Mouse (Mus musculus) liver, embryonic 11.5 days (tissue): Measurements from ENCODE around the gene Pld1. TPM values are rescaled to one million over a fixed set of nuclear protein-coding genes. Genes with fewer than 3 reads are reported as not detected.

Source experiments
- ATAC-seq: fragments of 200-750 bp; cut with Nextera tagmentation; replicated peaks from 2 replicates; pipeline ENCODE4 v1.8.0; 2017; ENCODE audit warnings: moderate number of reproducible peaks, mild to moderate bottlenecking, moderate TSS enrichment, moderate library complexity; ENCODE audit not compliant: low FRiP score
- DNase-seq: peaks from one replicate; pipeline ENCODE4 v3.0.0-alpha.2; 2017; ENCODE audit warnings: low spot score
- H3K27ac ChIP-seq: fragments of 300-500 bp; sonication (generic); 2 replicates; pipeline ENCODE4 v1.5.1; 2014; ENCODE audit warnings: mild to moderate bottlenecking, low read depth, low read length, control low read depth
- H3K27me3 ChIP-seq: fragments of 300-500 bp; sonication (generic); replicated peaks from 2 replicates; pipeline ENCODE4 v1.6.1; 2014; ENCODE audit warnings: low read length, mixed read lengths; ENCODE audit not compliant: control insufficient read depth, insufficient read depth
- H3K36me3 ChIP-seq: fragments of 300-500 bp; sonication (generic); 2 replicates; pipeline ENCODE4 v1.6.1; 2014; ENCODE audit warnings: mild to moderate bottlenecking, low read length, moderate library complexity, mixed read lengths; ENCODE audit not compliant: control insufficient read depth, insufficient read depth
- H3K4me1 ChIP-seq: fragments of 300-500 bp; sonication (generic); replicated peaks from 2 replicates; pipeline ENCODE4 v1.6.1; 2014; ENCODE audit warnings: low read length, mixed read lengths; ENCODE audit not compliant: control insufficient read depth, insufficient read depth
- H3K4me2 ChIP-seq: fragments of 300-500 bp; sonication (generic); 2 replicates; pipeline ENCODE4 v1.6.1; 2014; ENCODE audit warnings: mild to moderate bottlenecking, control low read depth, moderate library complexity
- H3K4me3 ChIP-seq: fragments of 300-500 bp; sonication (generic); 2 replicates; pipeline ENCODE4 v1.5.1; 2014; ENCODE audit warnings: low read depth, low read length, control low read depth
- H3K9ac ChIP-seq: fragments of 300-500 bp; sonication (generic); 2 replicates; pipeline ENCODE4 v1.6.1; 2014; ENCODE audit warnings: low read depth, low read length, control low read depth
- H3K9me3 ChIP-seq: fragments of 300-500 bp; sonication (generic); 2 replicates; pipeline ENCODE4 v1.6.1; 2016; ENCODE audit warnings: low read length, inconsistent platforms, mixed read lengths; ENCODE audit not compliant: control insufficient read depth
- WGBS: fragments of 180-500 bp; shearing (Covaris S2); extraction: QIAGEN DNeasy Blood & Tissue Kit; methylation state at CpG from one replicate; pipeline ENCODE4 v1.1.7; 2014; 5-methylcytosine and 5-hydroxymethylcytosine counted together
- polyA plus RNA-seq: library from polyadenylated mRNA; unstranded; fragments of >200 nt; fragmentation: Nextera tagmentation; extraction: Ambion mirVana; gene quantifications from 2 replicates; pipeline ENCODE4 v1.2.1, GENCODE M21; 2014

Gene Pld1
- polyA plus RNA-seq, 1 experiment from 2014 or later, result 4.9 TPM

GRCm38 (mm10) chr3:27951721-27952120, 13.2 kb downstream of the Pld1 start:
- H3K4me1 ChIP-seq, result no peaks in the 10 kb centered on the region
- H3K36me3 ChIP-seq, result no peaks in the 10 kb centered on the region
- H3K27ac ChIP-seq, result no peak overlapping the region
- H3K27me3 ChIP-seq, result no peaks in the 10 kb centered on the region
- H3K9ac ChIP-seq, result no peak overlapping the region
- H3K9me3 ChIP-seq, result no peaks in the 10 kb centered on the region
- no peak for DNase-seq
- no peak for ATAC-seq
- no peak overlapping the region for H3K4me3 ChIP-seq
- no peak overlapping the region for H3K4me2 ChIP-seq
- 82% methylated on average over 4 of the region's 4 CpGs for WGBS

DNA sequence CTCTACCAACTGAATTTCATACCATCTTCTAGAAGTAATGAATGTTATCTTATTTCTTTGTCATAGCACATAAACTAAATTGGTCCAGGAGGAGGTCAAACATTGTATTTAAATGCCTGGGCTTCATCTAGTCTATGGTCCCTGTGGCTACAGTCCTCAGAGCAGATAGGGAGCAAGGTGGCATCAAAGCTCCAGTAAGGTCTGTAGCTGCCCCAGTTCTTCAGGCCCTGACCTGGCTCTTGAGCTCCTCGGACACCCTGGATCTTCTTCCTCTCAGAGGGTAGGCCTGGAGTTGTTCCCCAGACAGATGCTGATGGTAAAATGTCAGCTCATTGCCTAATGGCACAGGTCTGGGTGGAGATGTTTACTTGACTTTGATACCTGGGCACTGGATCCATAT, 17.5 kb downstream of the Pld1 start:
- Histone ChIP-seq H3K9ac (no peak overlapping the region), H3K27ac (no peak overlapping the region), H3K4me2 (no peak overlapping the region), H3K4me3 (no peak overlapping the region), H3K4me1 (no peaks in the 10 kb centered on the region), H3K36me3 (no peaks in the 10 kb centered on the region), H3K27me3 (no peaks in the 10 kb centered on the region), H3K9me3 (no peaks in the 10 kb centered on the region)
- no peak for ATAC-seq
- no peak for DNase-seq
- 83% methylated on average over 1 of the region's 1 CpGs for WGBS

DNA sequence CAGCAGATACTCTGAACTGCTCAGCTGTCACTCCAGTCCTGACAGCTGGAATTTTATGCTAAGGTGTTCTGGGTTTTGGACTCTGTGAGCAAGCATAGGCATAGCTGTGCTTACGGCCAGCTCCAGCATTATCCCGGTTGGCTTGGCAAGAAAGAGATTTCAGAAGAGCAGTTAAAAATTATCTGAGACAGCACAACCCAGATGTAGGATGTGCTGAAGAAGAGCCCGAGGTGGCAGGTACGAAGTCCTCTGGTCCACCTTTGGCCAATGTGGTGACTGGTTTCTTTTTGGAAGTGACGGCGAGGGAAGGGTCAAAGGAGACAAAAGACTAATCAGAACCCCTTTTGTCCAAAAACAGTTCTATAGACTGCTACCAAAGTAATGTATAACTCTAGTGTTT, 20.7 kb downstream of the Pld1 start:
- 87% methylated on average over 6 of the region's 6 CpGs for WGBS

DNA sequence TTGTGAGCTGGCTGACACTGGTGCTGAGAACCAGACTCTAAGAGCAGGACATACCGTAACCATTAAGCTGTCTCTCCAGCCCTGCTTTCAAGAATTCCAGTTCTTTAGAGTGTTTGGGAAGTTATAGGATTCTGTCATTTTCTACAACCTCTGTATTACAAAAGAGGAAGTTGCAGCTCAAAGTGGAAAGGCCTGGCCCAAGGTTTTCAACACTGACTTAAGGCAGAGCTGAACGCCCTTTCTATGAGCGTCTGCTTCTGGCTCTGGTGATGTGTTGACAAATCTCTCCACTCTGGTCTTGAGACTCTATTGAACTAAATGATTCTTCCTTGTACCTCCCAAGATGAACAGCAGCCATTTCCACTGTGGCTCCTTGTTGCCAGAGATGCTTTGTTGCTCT, 22.7 kb downstream of the Pld1 start:
- Histone ChIP-seq H3K9me3 (no peaks in the 10 kb centered on the region), H3K27ac (no peak overlapping the region), H3K4me1 (no peaks in the 10 kb centered on the region), H3K4me3 (no peak overlapping the region), H3K9ac (no peak overlapping the region), H3K4me2 (no peak overlapping the region), H3K27me3 (no peaks in the 10 kb centered on the region), H3K36me3 (no peaks in the 10 kb centered on the region)
- WGBS, result 68% methylated on average over 3 of the region's 3 CpGs
- DNase-seq, result no peak
- ATAC-seq, result no peak

More for the DNA sequence above, 20.7 kb downstream of the Pld1 start:
- H3K4me3 ChIP-seq, result no peak overlapping the region
- ATAC-seq, result no peak
- no peaks in the 10 kb centered on the region for H3K36me3 ChIP-seq
- no peak overlapping the region for H3K9ac ChIP-seq
- no peak overlapping the region for H3K27ac ChIP-seq
- no peaks in the 10 kb centered on the region for H3K9me3 ChIP-seq
- no peaks in the 10 kb centered on the region for H3K27me3 ChIP-seq
- no peaks in the 10 kb centered on the region for H3K4me1 ChIP-seq
- no peak overlapping the region for H3K4me2 ChIP-seq
- DNase-seq, result no peak

DNA sequence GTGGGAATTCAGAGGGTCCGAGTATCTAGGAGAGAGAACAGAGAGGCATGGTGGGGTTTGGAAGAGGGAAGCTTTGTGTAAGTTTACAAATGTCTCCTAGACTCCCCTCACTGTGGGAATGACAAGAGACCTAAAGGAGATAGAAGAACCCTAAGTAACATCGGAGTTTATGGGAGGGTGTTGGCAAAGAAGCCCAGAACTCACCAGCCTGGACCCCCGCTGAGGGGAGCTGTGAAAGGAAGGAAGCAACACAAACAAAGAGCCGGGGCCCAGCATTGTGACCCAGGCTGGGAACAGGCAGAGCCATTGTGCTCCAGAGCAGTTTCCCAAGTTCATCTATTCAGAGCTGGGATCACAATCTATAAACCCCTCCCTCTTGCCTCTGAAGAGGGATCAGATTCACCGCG, 25.3 kb downstream of the Pld1 start:
- H3K9me3 ChIP-seq, result no peaks in the 10 kb centered on the region
- H3K4me2 ChIP-seq, result no peak overlapping the region
- H3K36me3 ChIP-seq, result no peaks in the 10 kb centered on the region
- no peaks in the 10 kb centered on the region for H3K4me1 ChIP-seq
- ATAC-seq (no peak), DNase-seq (no peak)
- no peak overlapping the region for H3K27ac ChIP-seq
- H3K27me3 ChIP-seq, result no peaks in the 10 kb centered on the region
- no peak overlapping the region for H3K4me3 ChIP-seq
- WGBS, result 51% methylated on average over 6 of the region's 6 CpGs
- H3K9ac ChIP-seq, result no peak overlapping the region

DNA sequence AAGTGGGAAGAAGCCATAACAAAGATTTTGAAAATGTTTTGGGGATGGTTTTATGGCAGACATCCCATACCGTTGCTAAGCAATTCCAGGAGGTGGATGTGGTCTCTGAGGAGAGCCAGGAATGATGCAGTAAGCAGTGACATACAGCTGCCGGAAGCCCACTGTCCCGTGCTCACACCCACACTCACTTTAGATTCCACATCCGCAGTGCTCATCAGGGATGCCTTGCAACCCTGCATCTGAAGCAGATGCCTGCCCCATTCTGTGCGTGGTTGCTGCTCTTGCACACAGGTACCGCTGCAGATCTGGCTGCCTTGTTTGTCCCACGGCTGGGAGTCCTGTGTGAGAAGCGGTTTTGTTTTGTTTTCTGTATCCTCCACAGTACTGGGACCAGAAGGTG, 30.2 kb downstream of the Pld1 start:
- no peak for ATAC-seq
- WGBS, result 85% methylated on average over 8 of the region's 8 CpGs
- H3K36me3 ChIP-seq, result no peaks in the 10 kb centered on the region

GRCm38 (mm10) chr3:27973936-27974335, 35.4 kb downstream of the Pld1 start:
- no peaks in the 10 kb centered on the region for H3K4me1 ChIP-seq
- DNase-seq (no peak), ATAC-seq (no peak)
- H3K36me3 ChIP-seq, result no peaks in the 10 kb centered on the region
- H3K4me3 ChIP-seq, result no peak overlapping the region
- no peak overlapping the region for H3K4me2 ChIP-seq
- WGBS, result 87% methylated on average over 7 of the region's 7 CpGs
- H3K27me3 ChIP-seq, result no peaks in the 10 kb centered on the region
- H3K9ac ChIP-seq, result no peak overlapping the region
- H3K27ac ChIP-seq, result no peak overlapping the region
- no peaks in the 10 kb centered on the region for H3K9me3 ChIP-seq

More for the DNA sequence above, 30.2 kb downstream of the Pld1 start:
- no peak for DNase-seq
- no peaks in the 10 kb centered on the region for H3K4me1 ChIP-seq
- H3K27ac ChIP-seq, result no peak overlapping the region
- no peak overlapping the region for H3K4me3 ChIP-seq
- no peak overlapping the region for H3K9ac ChIP-seq
- H3K27me3 ChIP-seq, result no peaks in the 10 kb centered on the region
- H3K4me2 ChIP-seq, result no peak overlapping the region
- H3K9me3 ChIP-seq, result no peaks in the 10 kb centered on the region

DNA sequence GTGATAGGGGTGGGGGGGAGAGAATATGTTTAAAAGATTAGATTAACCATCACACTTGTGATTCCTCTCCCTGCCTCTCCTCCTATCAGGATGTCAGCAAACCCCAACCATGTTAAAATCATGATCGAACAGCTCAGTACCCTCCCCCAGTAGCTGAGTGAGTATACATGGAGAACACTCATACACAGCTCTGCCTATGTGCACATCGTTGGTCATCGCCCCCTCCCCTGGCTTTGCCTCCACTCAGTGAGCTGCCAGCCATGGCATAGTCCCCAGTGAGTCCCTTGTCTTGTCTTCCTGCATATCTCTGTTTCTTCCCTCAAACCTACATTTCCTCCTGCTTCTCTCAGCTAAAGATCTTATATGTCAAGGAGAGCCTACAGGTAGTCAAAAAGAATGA, 36.5 kb downstream of the Pld1 start:
- H3K9me3 ChIP-seq, result no peaks in the 10 kb centered on the region
- H3K27ac ChIP-seq, result no peak overlapping the region
- no peaks in the 10 kb centered on the region for H3K36me3 ChIP-seq
- H3K4me3 ChIP-seq, result no peak overlapping the region
- H3K27me3 ChIP-seq, result no peaks in the 10 kb centered on the region
- no peak overlapping the region for H3K9ac ChIP-seq
- DNase-seq, result no peak
- no peaks in the 10 kb centered on the region for H3K4me1 ChIP-seq
- no peak overlapping the region for H3K4me2 ChIP-seq
- WGBS, result 84% methylated on average over 3 of the region's 3 CpGs
- no peak for ATAC-seq

DNA sequence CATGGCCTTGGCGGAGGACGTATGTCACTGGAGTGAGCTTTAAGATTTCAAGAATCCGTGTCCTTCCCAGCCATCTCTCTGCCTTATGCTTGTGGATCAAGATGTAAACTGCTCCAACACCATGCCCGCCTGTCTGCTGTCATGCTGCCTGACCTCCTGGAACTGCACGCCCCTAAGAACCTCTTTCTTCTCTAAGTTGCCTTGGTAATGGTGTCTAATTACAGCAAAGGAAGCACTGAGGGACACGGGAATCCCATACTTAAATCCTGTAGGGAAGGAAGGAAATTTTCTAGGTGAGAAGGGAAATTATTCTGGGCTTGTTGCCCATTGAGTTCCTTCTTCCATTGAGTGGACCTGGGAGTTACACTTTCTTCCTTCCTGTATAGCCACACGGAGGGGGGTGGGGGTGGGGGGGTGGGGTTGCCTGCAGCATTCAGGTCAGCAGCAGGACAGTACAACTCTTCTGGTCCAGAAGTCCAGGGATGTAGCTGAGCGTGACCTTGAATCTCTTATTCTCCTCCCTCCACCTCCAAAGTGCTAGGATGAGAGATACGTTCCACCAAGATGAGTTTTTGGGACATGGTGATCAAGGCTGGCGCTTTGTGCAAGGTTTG, 38.5 kb downstream of the Pld1 start:
- H3K36me3 ChIP-seq, result no peaks in the 10 kb centered on the region
- no peak overlapping the region for H3K4me2 ChIP-seq
- no peak overlapping the region for H3K9ac ChIP-seq
- no peaks in the 10 kb centered on the region for H3K4me1 ChIP-seq
- 80% methylated on average over 10 of the region's 10 CpGs for WGBS
- no peak for DNase-seq
- no peak overlapping the region for H3K4me3 ChIP-seq
- no peak for ATAC-seq
- H3K9me3 ChIP-seq, result no peaks in the 10 kb centered on the region
- no peaks in the 10 kb centered on the region for H3K27me3 ChIP-seq
- H3K27ac ChIP-seq, result no peak overlapping the region
